Mouse (Mus musculus) ES-E14 (cell line): Measurements from ENCODE around the gene Olfr692.

Source experiments
- CHD2 ChIP-seq: IDR thresholded peaks from 2 replicates; pipeline ENCODE4 v1.6.1; 2014; ENCODE audit warnings: mild to moderate bottlenecking, low read depth, low read length, inconsistent platforms
- ZC3H11A ChIP-seq: IDR thresholded peaks from 2 replicates; pipeline ENCODE4 v1.6.1; 2012; ENCODE audit warnings: low read depth, mild to moderate bottlenecking, inconsistent platforms, low read length, borderline replicate concordance

DNA sequence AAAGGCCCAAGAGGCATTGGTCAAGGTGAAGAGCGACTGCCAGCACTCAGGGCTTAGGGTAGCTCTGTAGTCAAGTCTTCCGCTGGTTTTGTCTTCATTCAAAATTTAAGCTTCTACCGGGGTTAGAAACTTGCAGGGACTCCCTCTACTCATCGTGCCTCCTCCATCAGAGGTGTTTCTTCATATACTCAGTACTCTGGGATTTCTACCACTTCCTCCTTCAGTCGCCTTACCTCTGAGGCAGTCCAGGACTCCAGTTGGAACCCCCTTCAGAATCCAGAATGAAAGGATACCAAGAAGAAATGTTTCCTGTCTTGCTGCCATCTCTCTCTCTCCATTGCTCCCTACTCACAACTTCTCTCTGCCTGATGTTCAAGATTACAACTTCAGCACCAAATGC, 762 bp upstream of the Olfr692 start:
- TF ChIP-seq ZC3H11A (no peak), CHD2 (no peak)
